Mouse (Mus musculus): Measurements from ENCODE around the gene Tubgcp6.

GRCm38 (mm10) chr15:89097450-89097849, 25.5 kb downstream of the Tubgcp6 start:
- TF ChIP-seq CTCF (IDR thresholded peaks at IDR 0.05; ENCODE audit: low read depth) (no peak), EP300 (IDR thresholded peaks at IDR 0.05; ENCODE audit: low read depth) (no peak)
